Mouse (Mus musculus): ENCODE measurements at regions not wholly inside any gene's neighbourhood (a gene's known extent, or its start where the extent isn't known, plus 50 kb on each side); places are given as distances from the start of the nearest gene placed in this dataset.

GRCm38 (mm10) chr2:79086280-79086679 lies 168.9 kb upstream of the Itga4 start:
- DNase-seq (ENCODE audit: low read depth) = no peak

- DNase-seq (ENCODE audit: low read depth) = peak; percentile 49
Observed at GRCm38 (mm10) chr2:79086857-79087578, 168.2 kb upstream of the Itga4 start.

GRCm38 (mm10) chr2:79087600-79088205 lies 167.5 kb upstream of the Itga4 start:
- DNase-seq (ENCODE audit: low read depth) = no peak

- no peak for DNase-seq (ENCODE audit: low read depth)
Observed at GRCm38 (mm10) chr2:79090273-79090672, 165.0 kb upstream of the Itga4 start.

GRCm38 (mm10) chr2:79094298-79094697 lies 160.9 kb upstream of the Itga4 start:
- DNase-seq (ENCODE audit: low read depth) = no peak

- DNase-seq (ENCODE audit: low read depth) = no peak
Observed at GRCm38 (mm10) chr2:79096532-79097251, 158.5 kb upstream of the Itga4 start.

- no peak for DNase-seq (ENCODE audit: low read depth)
Observed at GRCm38 (mm10) chr2:79099601-79100000, 155.6 kb upstream of the Itga4 start.

- DNase-seq (ENCODE audit: low read depth) = no peak
Observed at GRCm38 (mm10) chr2:79111673-79112072, 143.6 kb upstream of the Itga4 start.

GRCm38 (mm10) chr2:79112076-79112475 lies 143.2 kb upstream of the Itga4 start:
- DNase-seq (ENCODE audit: low read depth) = no peak

GRCm38 (mm10) chr2:79120610-79121345 lies 134.4 kb upstream of the Itga4 start:
- DNase-seq (ENCODE audit: low read depth) = peak; percentile 69

- DNase-seq (ENCODE audit: low read depth) = no peak
Observed at GRCm38 (mm10) chr2:79122530-79122929, 132.7 kb upstream of the Itga4 start.

- peak; percentile 65 for DNase-seq (ENCODE audit: low read depth)
Observed at GRCm38 (mm10) chr2:79124272-79124976, 130.8 kb upstream of the Itga4 start.

GRCm38 (mm10) chr2:79126170-79126879 lies 128.9 kb upstream of the Itga4 start:
- DNase-seq (ENCODE audit: low read depth) = no peak

GRCm38 (mm10) chr2:79126996-79127741 lies 128.1 kb upstream of the Itga4 start:
- DNase-seq (ENCODE audit: low read depth) = peak; percentile 15

- no peak for DNase-seq (ENCODE audit: low read depth)
Observed at GRCm38 (mm10) chr2:79127822-79128221, 127.4 kb upstream of the Itga4 start.

- no peak for DNase-seq (ENCODE audit: low read depth)
Observed at GRCm38 (mm10) chr2:79130660-79131059, 124.6 kb upstream of the Itga4 start.

GRCm38 (mm10) chr2:79131235-79131634 lies 124.0 kb upstream of the Itga4 start:
- DNase-seq (ENCODE audit: low read depth) = no peak

GRCm38 (mm10) chr2:79131743-79132517 lies 123.3 kb upstream of the Itga4 start:
- DNase-seq (ENCODE audit: low read depth) = no peak

GRCm38 (mm10) chr2:79132518-79132845 lies 122.7 kb upstream of the Itga4 start:
- no peak for DNase-seq (ENCODE audit: low read depth)

GRCm38 (mm10) chr2:79134281-79134680 lies 120.9 kb upstream of the Itga4 start:
- DNase-seq (ENCODE audit: low read depth) = no peak
